Mouse (Mus musculus) forebrain, embryonic 13.5 days (tissue): ENCODE data around the gene Nucb1. TPM values are rescaled to one million over a fixed set of nuclear protein-coding genes. Genes with fewer than 3 reads are reported as not detected.
A peak's percentile ranks its signal among the peaks of the same experiment; 100 is the strongest.

Experiments used
- ATAC-seq: fragments of 200-750 bp; cut with Nextera tagmentation; 2 replicates; pipeline ENCODE4 v1.8.0; 2017
- H3K27ac ChIP-seq: fragments of 300-500 bp; sonication (generic); 2 replicates; pipeline ENCODE4 v1.5.1; 2015; ENCODE audit warnings: inconsistent platforms, mild to moderate bottlenecking, moderate library complexity
- H3K27me3 ChIP-seq: fragments of 300-500 bp; sonication (generic); 2 replicates; pipeline ENCODE4 v1.6.1; 2015; ENCODE audit warnings: mild to moderate bottlenecking, inconsistent platforms
- H3K36me3 ChIP-seq: fragments of 300-500 bp; sonication (generic); 2 replicates; pipeline ENCODE4 v1.6.1; 2015; ENCODE audit warnings: mild to moderate bottlenecking, inconsistent platforms; ENCODE audit not compliant: poor library complexity, severe bottlenecking
- H3K4me1 ChIP-seq: fragments of 300-500 bp; sonication (generic); 2 replicates; pipeline ENCODE4 v1.6.1; 2015; ENCODE audit warnings: inconsistent platforms
- H3K4me2 ChIP-seq: fragments of 300-500 bp; sonication (generic); 2 replicates; pipeline ENCODE4 v1.6.1; 2015; ENCODE audit warnings: inconsistent platforms, mild to moderate bottlenecking, moderate library complexity
- H3K4me3 ChIP-seq: fragments of 300-500 bp; sonication (generic); 2 replicates; pipeline ENCODE4 v1.5.1; 2015; ENCODE audit warnings: mild to moderate bottlenecking, inconsistent platforms
- H3K9ac ChIP-seq: fragments of 300-500 bp; sonication (generic); 2 replicates; pipeline ENCODE4 v1.6.1; 2015; ENCODE audit warnings: mild to moderate bottlenecking, inconsistent platforms
- H3K9me3 ChIP-seq: fragments of 300-500 bp; sonication (generic); replicated peaks from 2 replicates; pipeline ENCODE4 v1.6.1; 2016; ENCODE audit warnings: inconsistent platforms
- whole genome bisulfite sequencing: fragments of 180-500 bp; shearing (Covaris S2); methylation state at CpG from one replicate; pipeline ENCODE4 v1.1.7; 2015; 5-methylcytosine and 5-hydroxymethylcytosine counted together
- microRNA-seq: library from miRNA; unstranded; fragments of <30 nt; microRNA quantifications from one replicate; pipeline ENCODE4, GENCODE M21; 2016
- polyA plus RNA-seq: library from polyadenylated mRNA; unstranded; fragments of >200 nt; fragmentation: Nextera tagmentation; extraction: Ambion mirVana; gene quantifications from 2 replicates; pipeline ENCODE4 v1.2.1, GENCODE M21; 2015

The Nucb1 gene
- polyA plus RNA-seq, 1 experiment from 2014 or later = 73.2 TPM

GRCm38 (mm10) chr7:45456721-45457203 is 53.4 kb downstream of the Nucb1 start:
- H3K27me3 ChIP-seq = no peaks in the 10 kb centered on the region
- peak overlapping the region; percentile 92 for H3K4me3 ChIP-seq
- H3K9me3 ChIP-seq = no peaks in the 10 kb centered on the region
- ATAC-seq = no peak
- H3K9ac ChIP-seq = peak overlapping the region; percentile 96
- peaks cover 63% of the 10 kb centered on the region for H3K36me3 ChIP-seq
- peak overlapping the region; percentile 67 for H3K4me2 ChIP-seq
- peaks cover 37% of the 10 kb centered on the region for H3K4me1 ChIP-seq
- 62% methylated on average over 9 of the region's 9 CpGs for whole genome bisulfite sequencing
- peak overlapping the region; percentile 31 for H3K27ac ChIP-seq

DNA sequence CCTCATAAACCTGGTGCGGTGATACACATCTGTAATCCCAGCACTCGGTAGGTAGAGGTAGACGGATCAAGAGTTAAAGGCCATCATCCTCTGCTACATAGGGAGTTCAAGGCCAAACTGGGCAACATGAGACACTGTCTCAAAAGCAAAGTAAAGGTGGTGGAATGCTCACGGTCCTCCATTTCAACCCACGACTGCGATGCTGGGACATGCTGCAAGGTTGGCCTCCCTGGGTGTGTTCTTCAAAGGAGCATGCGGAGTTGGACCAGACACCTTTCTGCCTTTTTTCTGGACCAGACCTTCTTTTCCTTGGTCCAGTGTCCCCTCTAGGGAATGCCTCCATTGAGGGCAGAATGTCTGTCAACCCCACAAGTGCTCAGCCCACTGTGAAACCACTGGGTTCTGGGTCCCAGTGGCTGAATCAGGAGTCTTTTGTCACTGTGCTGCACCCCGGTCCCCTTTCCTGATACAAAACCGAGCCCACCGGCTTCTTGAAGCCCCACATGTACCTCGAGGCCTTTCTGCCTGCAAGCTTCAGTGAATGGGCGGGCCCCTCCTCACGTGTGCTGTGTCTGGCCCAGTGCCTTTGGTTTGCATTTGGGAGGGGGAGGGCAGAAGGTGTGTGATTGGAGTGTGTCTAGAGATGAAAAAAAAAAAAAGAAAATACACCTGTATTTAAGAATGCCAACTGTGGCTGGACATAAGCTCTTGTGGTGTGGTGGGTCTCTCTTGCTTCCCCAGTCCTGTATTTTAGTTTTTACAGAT is 54.1 kb downstream of the Nucb1 start:
- H3K27ac ChIP-seq = no peak overlapping the region
- H3K4me2 ChIP-seq = no peak overlapping the region
- ATAC-seq = no peak
- H3K4me3 ChIP-seq = no peak overlapping the region
- H3K36me3 ChIP-seq = peaks cover 61% of the 10 kb centered on the region
- H3K9ac ChIP-seq = no peak overlapping the region
- peaks cover 36% of the 10 kb centered on the region for H3K4me1 ChIP-seq
- H3K27me3 ChIP-seq = no peaks in the 10 kb centered on the region
- 76% methylated on average over 13 of the region's 13 CpGs for WGBS
- no peaks in the 10 kb centered on the region for H3K9me3 ChIP-seq

DNA sequence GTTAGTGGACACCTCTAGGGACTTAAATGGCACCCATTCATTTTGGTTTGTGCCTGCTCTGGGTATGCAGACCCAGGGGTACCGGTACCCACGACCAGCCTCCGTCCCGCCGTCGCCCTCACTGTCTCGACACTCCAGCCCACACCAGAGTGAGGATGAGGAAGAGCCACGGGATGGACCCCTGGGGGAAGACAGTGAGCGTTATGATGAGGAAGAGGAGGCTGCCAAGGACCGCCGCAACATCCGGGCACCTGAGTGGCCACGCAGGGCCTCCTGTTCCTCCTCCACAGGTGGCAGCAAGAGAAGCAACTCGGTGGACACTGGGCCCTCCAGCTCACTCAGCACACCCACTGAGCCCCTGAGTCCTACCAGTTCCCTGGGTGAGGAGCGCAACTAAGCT is 55.2 kb downstream of the Nucb1 start:
- Histone ChIP-seq H3K9ac (no peak overlapping the region), H3K27ac (no peak overlapping the region), H3K4me3 (no peak overlapping the region), H3K4me1 (peaks cover 25% of the 10 kb centered on the region), H3K36me3 (peaks cover 63% of the 10 kb centered on the region), H3K9me3 (no peaks in the 10 kb centered on the region), H3K27me3 (no peaks in the 10 kb centered on the region), H3K4me2 (no peak overlapping the region)
- ATAC-seq = no peak
- WGBS = 93% methylated on average over 15 of the region's 15 CpGs

DNA sequence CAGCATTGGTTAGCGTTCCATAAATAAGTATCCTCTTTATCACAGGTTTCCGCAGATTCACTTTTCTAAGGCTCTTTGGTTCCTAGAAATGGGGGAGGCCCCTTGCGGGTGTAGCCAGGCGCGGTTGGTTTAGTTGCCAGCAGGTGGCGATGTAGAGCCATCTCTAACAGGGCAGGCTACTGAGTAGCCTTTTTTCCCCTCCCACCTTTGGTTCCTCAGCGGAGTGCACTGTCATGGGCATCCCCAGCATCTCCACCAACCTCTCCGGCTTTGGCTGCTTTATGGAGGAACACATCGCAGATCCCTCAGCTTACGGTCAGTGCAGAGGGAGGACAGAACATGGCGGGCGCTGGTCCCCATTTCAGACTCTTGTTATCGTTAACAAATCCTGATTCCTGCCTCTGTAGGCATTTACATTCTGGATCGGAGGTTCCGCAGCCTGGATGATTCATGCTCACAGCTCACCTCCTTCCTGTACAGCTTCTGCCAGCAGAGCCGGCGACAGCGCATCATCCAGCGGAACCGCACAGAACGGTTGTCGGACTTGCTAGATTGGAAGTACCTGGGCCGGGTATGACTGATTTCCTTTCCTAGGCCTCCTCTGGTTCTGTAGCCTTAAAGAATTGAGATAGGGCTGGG is 58.7 kb downstream of the Nucb1 start:
- H3K4me2 ChIP-seq = no peak overlapping the region
- no peak overlapping the region for H3K27ac ChIP-seq
- no peaks in the 10 kb centered on the region for H3K27me3 ChIP-seq
- peaks cover 4% of the 10 kb centered on the region; the same call in 1 of the 2 replicates for H3K4me1 ChIP-seq
- no peak overlapping the region for H3K4me3 ChIP-seq
- H3K9me3 ChIP-seq = no peaks in the 10 kb centered on the region
- WGBS = 54% methylated on average over 23 of the region's 23 CpGs
- H3K9ac ChIP-seq = peak overlapping the region; percentile 23; the same call in 1 of the 2 replicates
- peak; percentile 74 for ATAC-seq
- H3K36me3 ChIP-seq = peaks cover 59% of the 10 kb centered on the region

- Histone ChIP-seq H3K9me3 (no peaks in the 10 kb centered on the region), H3K4me1 (no peaks in the 10 kb centered on the region), H3K27ac (no peak overlapping the region), H3K4me2 (no peak overlapping the region), H3K4me3 (no peak overlapping the region), H3K9ac (no peak overlapping the region), H3K36me3 (peaks cover 51% of the 10 kb centered on the region), H3K27me3 (no peaks in the 10 kb centered on the region)
- ATAC-seq = no peak
- 90% methylated on average over 1 of the region's 1 CpGs for WGBS
Observed at GRCm38 (mm10) chr7:45449974-45450373, 60.2 kb downstream of the Nucb1 start.

GRCm38 (mm10) chr7:45447325-45447990 is 62.7 kb downstream of the Nucb1 start:
- no peaks in the 10 kb centered on the region for H3K27me3 ChIP-seq
- H3K36me3 ChIP-seq = peaks cover 57% of the 10 kb centered on the region
- no peak overlapping the region for H3K4me3 ChIP-seq
- 44% methylated on average over 11 of the region's 11 CpGs for WGBS
- H3K9ac ChIP-seq = no peak overlapping the region
- ATAC-seq = no peak
- no peak overlapping the region for H3K27ac ChIP-seq
- no peaks in the 10 kb centered on the region for H3K9me3 ChIP-seq
- H3K4me2 ChIP-seq = no peak overlapping the region
- H3K4me1 ChIP-seq = no peaks in the 10 kb centered on the region

DNA sequence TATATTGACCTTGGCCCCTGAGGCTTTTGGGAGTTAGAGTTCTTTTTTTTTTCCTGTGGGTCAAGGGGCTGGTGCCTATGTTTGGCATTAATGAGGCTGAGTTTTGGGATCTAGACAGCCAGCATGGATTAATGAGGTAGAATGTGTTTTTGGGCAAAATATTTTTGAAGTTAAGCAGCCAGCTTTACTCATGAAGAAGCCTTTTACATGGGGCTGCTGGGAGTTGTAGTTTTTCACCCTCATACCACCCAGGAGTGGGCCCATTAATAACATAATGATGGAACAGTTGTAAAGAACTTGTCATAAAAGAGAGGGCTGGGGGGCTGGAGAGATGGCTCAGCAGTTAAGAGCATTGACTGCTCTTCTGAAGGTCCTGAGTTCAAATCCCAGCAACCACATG is 63.6 kb downstream of the Nucb1 start:
- no peak overlapping the region for H3K4me2 ChIP-seq
- ATAC-seq = no peak
- H3K4me1 ChIP-seq = no peaks in the 10 kb centered on the region
- peaks cover 54% of the 10 kb centered on the region for H3K36me3 ChIP-seq
- no peak overlapping the region for H3K27ac ChIP-seq
- H3K27me3 ChIP-seq = no peaks in the 10 kb centered on the region
- H3K4me3 ChIP-seq = no peak overlapping the region
- H3K9ac ChIP-seq = no peak overlapping the region
- no peaks in the 10 kb centered on the region for H3K9me3 ChIP-seq

DNA sequence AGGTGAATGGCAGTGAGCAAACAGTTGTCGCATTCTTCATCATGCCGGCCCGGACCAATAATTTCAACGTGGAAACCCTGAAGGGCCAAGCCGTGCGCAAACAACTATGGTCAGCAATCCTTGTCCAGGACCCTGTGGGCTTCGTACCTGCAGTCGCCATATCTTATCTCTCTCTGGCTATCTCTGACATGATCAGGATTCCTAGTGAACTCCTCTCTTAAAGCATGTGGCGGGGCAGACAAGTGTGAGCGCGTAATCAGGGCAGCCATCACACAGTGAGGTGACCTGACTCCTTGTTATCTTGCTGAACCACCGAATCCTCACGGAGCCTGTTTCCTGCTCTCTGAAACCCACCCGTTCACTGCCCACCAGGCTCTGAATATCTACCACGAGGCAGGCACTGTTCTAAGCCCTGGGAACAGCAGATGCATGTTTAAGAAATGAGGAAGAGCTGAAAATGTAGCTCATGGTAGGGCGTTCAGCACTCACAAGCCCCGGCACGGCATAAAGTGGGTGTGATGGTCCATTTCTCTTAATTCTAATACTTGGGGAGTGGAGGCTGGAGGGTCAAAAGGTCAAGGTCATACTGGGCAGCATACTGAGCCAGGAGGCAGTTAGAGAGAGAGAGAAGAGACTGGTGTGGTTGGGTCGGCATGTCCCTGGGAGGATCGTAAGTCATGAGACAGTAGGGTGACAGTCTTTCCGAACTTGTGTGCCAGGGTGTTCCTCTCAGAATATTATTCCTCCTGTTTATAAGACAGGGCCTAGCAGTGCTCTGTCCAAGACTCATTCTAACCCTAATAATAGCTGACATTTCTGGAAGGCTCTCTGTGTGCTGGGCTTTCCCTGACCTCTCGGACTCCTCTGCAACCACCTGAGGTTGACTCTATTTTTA is 66.4 kb downstream of the Nucb1 start:
- Histone ChIP-seq H3K27ac (no peak overlapping the region), H3K9me3 (no peaks in the 10 kb centered on the region), H3K4me1 (no peaks in the 10 kb centered on the region), H3K4me2 (no peak overlapping the region), H3K9ac (no peak overlapping the region), H3K4me3 (no peak overlapping the region), H3K27me3 (no peaks in the 10 kb centered on the region), H3K36me3 (peaks cover 54% of the 10 kb centered on the region)
- no peak for ATAC-seq
- WGBS = 92% methylated on average over 22 of the region's 22 CpGs

Small RNAs within 50 kb of the gene (microRNA-seq; reads per million reads assigned to microRNA genes)
- 0.80 reads per million for gene Gm22133

Other genes starting within 250 kb of the Nucb1 start
- gene Slc6a21, start 232.9 kb downstream of the Nucb1 start, polyA plus RNA-seq = not detected in 2 replicates
- gene Trpm4, start 176.6 kb downstream of the Nucb1 start, polyA plus RNA-seq = 5.0 and 6.4 TPM in 2 replicates
- gene Hrc, start 175.1 kb downstream of the Nucb1 start, polyA plus RNA-seq = 0.06 TPM in 1 of 2 replicates, not detected in the other
- 12.0 and 12.7 TPM in 2 replicates for gene Ppfia3, start 143.4 kb downstream of the Nucb1 start, polyA plus RNA-seq
- 2.9 and 4.5 TPM in 2 replicates for gene Lin7b, start 139.8 kb downstream of the Nucb1 start, polyA plus RNA-seq
- gene Snrnp70, start 114.7 kb downstream of the Nucb1 start, polyA plus RNA-seq = 250 and 254 TPM in 2 replicates
- gene Kcna7, start 104.8 kb downstream of the Nucb1 start, polyA plus RNA-seq = not detected in 2 replicates
- not detected in 2 replicates for gene Ntf5, start 96.7 kb downstream of the Nucb1 start, polyA plus RNA-seq
- 0.44 and 1.1 TPM in 2 replicates for gene Lhb, start 89.6 kb downstream of the Nucb1 start, polyA plus RNA-seq
- 20.9 and 23.0 TPM in 2 replicates for gene Gys1, start 75.6 kb downstream of the Nucb1 start, polyA plus RNA-seq
- 153 and 173 TPM in 2 replicates for gene Ruvbl2, start 72.3 kb downstream of the Nucb1 start, polyA plus RNA-seq
- 6,730 and 6,791 TPM in 2 replicates for gene Ftl1, start 50.5 kb downstream of the Nucb1 start, polyA plus RNA-seq
- 243 and 272 TPM in 2 replicates for gene Bax, start 43.5 kb downstream of the Nucb1 start, polyA plus RNA-seq
- 0.11 and 0.22 TPM in 2 replicates for gene Tulp2, start 28.5 kb downstream of the Nucb1 start, polyA plus RNA-seq
- gene Gm45808, start 23.6 kb downstream of the Nucb1 start, polyA plus RNA-seq = 0.26 TPM in 1 of 2 replicates, not detected in the other
- 2.7 and 3.1 TPM in 2 replicates for gene Dhdh, start 21.6 kb downstream of the Nucb1 start, polyA plus RNA-seq
- gene Ppp1r15a, start 15.9 kb upstream of the Nucb1 start, polyA plus RNA-seq = 13.5 and 15.3 TPM in 2 replicates
- 0.28 and 0.50 TPM in 2 replicates for gene Plekha4, start 15.9 kb upstream of the Nucb1 start, polyA plus RNA-seq
- 0.14 TPM in 1 of 2 replicates, not detected in the other for gene Hsd17b14, start 44.5 kb upstream of the Nucb1 start, polyA plus RNA-seq
- 18.9 and 23.7 TPM in 2 replicates for gene Bcat2, start 59.7 kb upstream of the Nucb1 start, polyA plus RNA-seq
- 0.19 TPM in 1 of 2 replicates, not detected in the other for gene Fgf21, start 105.1 kb upstream of the Nucb1 start, polyA plus RNA-seq
- gene Fut1, start 106.9 kb upstream of the Nucb1 start, polyA plus RNA-seq = not detected in 2 replicates
- gene Izumo1, start 111.4 kb upstream of the Nucb1 start, polyA plus RNA-seq = 0.10 TPM in 1 of 2 replicates, not detected in the other
- 5.7 TPM in 2 replicates for gene Rasip1, start 117.1 kb upstream of the Nucb1 start, polyA plus RNA-seq
- gene Mamstr, start 129.6 kb upstream of the Nucb1 start, polyA plus RNA-seq = 1.8 and 3.8 TPM in 2 replicates
- 0.25 TPM in 1 of 2 replicates, not detected in the other for gene Fut2, start 156.0 kb upstream of the Nucb1 start, polyA plus RNA-seq
- gene Ntn5, start 173.6 kb upstream of the Nucb1 start, polyA plus RNA-seq = 0.15 TPM in 1 of 2 replicates, not detected in the other
- 0.16 and 0.17 TPM in 2 replicates for gene Sec1, start 184.0 kb upstream of the Nucb1 start, polyA plus RNA-seq
- 14.9 and 19.8 TPM in 2 replicates for gene Car11, start 189.4 kb upstream of the Nucb1 start, polyA plus RNA-seq
- gene Dbp, start 194.7 kb upstream of the Nucb1 start, polyA plus RNA-seq = 2.5 and 3.0 TPM in 2 replicates
- gene Rpl18, start 205.1 kb upstream of the Nucb1 start, polyA plus RNA-seq = 808 and 823 TPM in 2 replicates
- gene Sphk2, start 207.6 kb upstream of the Nucb1 start, polyA plus RNA-seq = 25.3 and 29.7 TPM in 2 replicates
- 1.3 TPM in 2 replicates for gene Fam83e, start 210.8 kb upstream of the Nucb1 start, polyA plus RNA-seq
- gene Spaca4, start 215.4 kb upstream of the Nucb1 start, polyA plus RNA-seq = not detected in 2 replicates